Comparison of ENCODE assay signal across 8 mouse cellular contexts in genomic region chr13:23685966-23686365, GRCm38 (mm10). TPM values are rescaled to one million over a fixed set of nuclear protein-coding genes. Genes with fewer than 3 reads are reported as not detected.
DNase-seq lines count a peak whose midpoint lies in the region; ATAC-seq lines count a peak whose summit lies in the region.

No protein-coding gene starts in this region.

- H3K4me1 ChIP-seq in forebrain, embryonic 14.5 days (ENCODE audit: control insufficient read depth, insufficient read depth, low read length): peaks cover 11% of the 10 kb centered on the region; the same call in 1 of the 2 replicates
- H3K4me1 ChIP-seq in liver, embryonic 13.5 days (replicated peaks): peaks cover 61% of the 10 kb centered on the region

- no peaks in the 10 kb centered on the region for H3K27me3 ChIP-seq in forebrain, embryonic 14.5 days (replicated peaks; ENCODE audit: control insufficient read depth, insufficient read depth, low read length)
- H3K27me3 ChIP-seq in liver, embryonic 13.5 days: no peaks in the 10 kb centered on the region

- peak; percentile 45 for DNase-seq in embryo, embryonic 10.5 days (ENCODE audit: low spot score)
- no peak for DNase-seq in embryo, embryonic 10 days (ENCODE audit: low spot score)
- peak; percentile 61 for DNase-seq in 416B (ENCODE audit: low read depth)
- peak; percentile 36 for DNase-seq in forebrain, embryonic 14.5 days (ENCODE audit: low spot score)
- DNase-seq in liver, embryonic 13.5 days: no peak
- no peak for DNase-seq in layer of hippocampus, postnatal 25 days (ENCODE audit: extremely low spot score in 1 of 2, low spot score in 1 of 2)
- DNase-seq in layer of hippocampus, adult 18-20 months (ENCODE audit: low spot score in 2 of 2): no peak
- DNase-seq in adrenal gland, postnatal 25 days: no peak

- H3K9me3 ChIP-seq in forebrain, embryonic 14.5 days (replicated peaks; ENCODE audit: control insufficient read depth, low read length): no peaks in the 10 kb centered on the region
- no peaks in the 10 kb centered on the region for H3K9me3 ChIP-seq in liver, embryonic 13.5 days (replicated peaks)

- H3K36me3 ChIP-seq in forebrain, embryonic 14.5 days (ENCODE audit: control insufficient read depth, insufficient read depth, low read length): no peaks in the 10 kb centered on the region
- no peaks in the 10 kb centered on the region for H3K36me3 ChIP-seq in liver, embryonic 13.5 days

- peak overlapping the region; percentile 42 for H3K4me3 ChIP-seq in forebrain, embryonic 14.5 days (ENCODE audit: low read depth, low read length)
- peak overlapping the region; percentile 66 for H3K4me3 ChIP-seq in liver, embryonic 13.5 days (replicated peaks)

- peak overlapping the region; percentile 54 for H3K4me2 ChIP-seq in forebrain, embryonic 14.5 days (ENCODE audit: low read length)
- H3K4me2 ChIP-seq in liver, embryonic 13.5 days: peak overlapping the region; percentile 82

- H3K27ac ChIP-seq in forebrain, embryonic 14.5 days (ENCODE audit: low read depth, low read length): peak overlapping the region; percentile 93
- H3K27ac ChIP-seq in liver, embryonic 13.5 days: peak overlapping the region; percentile 100

- no peak for ATAC-seq in forebrain, embryonic 14.5 days
- no peak for ATAC-seq in liver, embryonic 13.5 days (ENCODE audit: low read depth)

- peak overlapping the region; percentile 66 for H3K9ac ChIP-seq in forebrain, embryonic 14.5 days (ENCODE audit: low read length)
- H3K9ac ChIP-seq in liver, embryonic 13.5 days: peak overlapping the region; percentile 84

- 29% methylated on average over 4 of the region's 4 CpGs for WGBS in forebrain, embryonic 14.5 days
- WGBS in liver, embryonic 13.5 days (ENCODE audit: insufficient replicate concordance): 44% methylated on average over 4 of the region's 4 CpGs

RNA-seq across cellular contexts. Expression of gene Hist1h2bc, which starts 2.0 kb away (rescaled TPM):
- 32.2 and 39.5 TPM in 2 replicates for polyA plus RNA-seq in forebrain, embryonic 14.5 days (2014; fragmentation: Nextera tagmentation; extraction: Ambion mirVana)
- 81.2 and 88.9 TPM in 2 replicates for polyA plus RNA-seq in liver, embryonic 13.5 days (2015; fragmentation: Nextera tagmentation; extraction: Ambion mirVana)
- 10 to 100 TPM; 50.7 to 51.1 TPM for total RNA-seq in layer of hippocampus, postnatal 25 days (2021)
- 10 to 100 TPM; 53.5 to 63.1 TPM for total RNA-seq in layer of hippocampus, adult 18-20 months (2021)
- 193 and 227 TPM in 2 replicates for total RNA-seq in adrenal gland, postnatal 25 days (2021)

RNA-seq across cellular contexts. Expression of gene Hist1h2ac, which starts 2.2 kb away (rescaled TPM):
- 0.91 and 1.3 TPM in 2 replicates for polyA plus RNA-seq in forebrain, embryonic 14.5 days (2014; fragmentation: Nextera tagmentation; extraction: Ambion mirVana)
- polyA plus RNA-seq in liver, embryonic 13.5 days (2015; fragmentation: Nextera tagmentation; extraction: Ambion mirVana): 0.89 and 1.0 TPM in 2 replicates
- 1 to 10 TPM; 3.1 to 3.3 TPM for total RNA-seq in layer of hippocampus, postnatal 25 days (2021)
- 1 to 10 TPM; 2.3 to 3.4 TPM for total RNA-seq in layer of hippocampus, adult 18-20 months (2021)
- total RNA-seq in adrenal gland, postnatal 25 days (2021): 3.5 and 4.3 TPM in 2 replicates

RNA-seq across cellular contexts. Expression of gene Hist1h1t, which starts 9.6 kb away (rescaled TPM):
- not detected in 2 replicates for polyA plus RNA-seq in forebrain, embryonic 14.5 days (2014; fragmentation: Nextera tagmentation; extraction: Ambion mirVana)
- not detected in 2 replicates for polyA plus RNA-seq in liver, embryonic 13.5 days (2015; fragmentation: Nextera tagmentation; extraction: Ambion mirVana)
- not detected for total RNA-seq in layer of hippocampus, postnatal 25 days (2021)
- total RNA-seq in layer of hippocampus, adult 18-20 months (2021): not detected
- total RNA-seq in adrenal gland, postnatal 25 days (2021): not detected in 2 replicates

RNA-seq across cellular contexts. Expression of gene Hist1h4c, which starts 12.3 kb away (rescaled TPM):
- polyA plus RNA-seq in forebrain, embryonic 14.5 days (2014; fragmentation: Nextera tagmentation; extraction: Ambion mirVana): 2.9 and 6.5 TPM in 2 replicates
- polyA plus RNA-seq in liver, embryonic 13.5 days (2015; fragmentation: Nextera tagmentation; extraction: Ambion mirVana): 5.4 and 8.6 TPM in 2 replicates
- total RNA-seq in layer of hippocampus, postnatal 25 days (2021): 100 to 1,000 TPM in 1 of 2 experiments, 10 to 100 TPM in 1; 92.2 to 102 TPM
- 100 to 1,000 TPM; 104 to 112 TPM for total RNA-seq in layer of hippocampus, adult 18-20 months (2021)
- 97.6 and 116 TPM in 2 replicates for total RNA-seq in adrenal gland, postnatal 25 days (2021)

RNA-seq across cellular contexts. Expression of gene Hfe, which starts 24.7 kb away (rescaled TPM):
- polyA plus RNA-seq in forebrain, embryonic 14.5 days (2014; fragmentation: Nextera tagmentation; extraction: Ambion mirVana): 3.5 and 4.7 TPM in 2 replicates
- polyA plus RNA-seq in liver, embryonic 13.5 days (2015; fragmentation: Nextera tagmentation; extraction: Ambion mirVana): 6.6 and 8.8 TPM in 2 replicates
- 1 to 10 TPM; 3.5 to 3.6 TPM for total RNA-seq in layer of hippocampus, postnatal 25 days (2021)
- 1 to 10 TPM; 4.1 to 4.2 TPM for total RNA-seq in layer of hippocampus, adult 18-20 months (2021)
- 37.3 and 49.1 TPM in 2 replicates for total RNA-seq in adrenal gland, postnatal 25 days (2021)

Comparison
In these comparisons a context has a peak if more than half of its experiments do, and no peak if none do; other contexts are left out.
1. DNase-seq: peak in embryo, embryonic 10.5 days (single experiment), 416B (single experiment) and forebrain, embryonic 14.5 days (single experiment); none in embryo, embryonic 10 days (single experiment), liver, embryonic 13.5 days (single experiment), layer of hippocampus, postnatal 25 days (0 of 2), layer of hippocampus, adult 18-20 months (0 of 2) and adrenal gland, postnatal 25 days (single experiment).